Mouse (Mus musculus) gastrocnemius, postnatal 25 days (tissue): ENCODE results near the gene Fgf2. TPM values are rescaled to one million over a fixed set of nuclear protein-coding genes. Genes with fewer than 3 reads are reported as not detected.
A peak's percentile ranks its signal among the peaks of the same experiment; 100 is the strongest.

Experiments
- DNase-seq: peaks from one replicate; pipeline ENCODE4 v3.0.0; 2022
- total RNA-seq, 2 experiments: library from RNA; stranded (reverse); gene quantifications; 1 replicate in 1 of 2; 2 replicates in 1 of 2; pipeline ENCODE4 v1.2.3; 2021

Fgf2 gene
- total RNA-seq, 2 experiments from 2014 or later, result 7.4 to 8.9 TPM

DNA sequence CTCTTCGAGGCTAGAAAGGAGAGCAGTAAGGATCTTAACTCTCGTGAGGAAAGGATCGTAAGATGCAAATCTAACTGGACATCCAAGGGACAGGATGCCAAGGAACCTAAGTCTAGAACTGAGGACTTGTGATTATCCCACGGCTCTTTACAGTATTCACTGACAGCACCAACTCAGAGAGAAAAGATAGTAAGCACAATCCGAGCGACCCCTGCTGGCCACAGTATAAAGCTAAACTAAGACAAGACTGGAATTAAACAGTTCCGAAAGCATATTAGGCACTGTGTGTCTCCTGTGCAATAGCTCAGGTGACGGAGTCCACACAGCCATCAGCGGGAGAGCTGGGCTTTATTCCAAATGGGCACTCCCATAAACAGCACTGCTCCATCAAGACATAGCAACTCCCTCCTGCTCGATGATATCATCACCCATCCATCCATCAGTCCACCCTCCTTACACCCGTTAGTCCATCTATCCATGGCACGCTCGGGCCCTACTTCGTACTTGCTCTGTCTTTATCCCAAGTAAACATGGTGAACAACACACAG, 66.3 kb downstream of the Fgf2 start:
- peak; percentile 57 for DNase-seq

DNA sequence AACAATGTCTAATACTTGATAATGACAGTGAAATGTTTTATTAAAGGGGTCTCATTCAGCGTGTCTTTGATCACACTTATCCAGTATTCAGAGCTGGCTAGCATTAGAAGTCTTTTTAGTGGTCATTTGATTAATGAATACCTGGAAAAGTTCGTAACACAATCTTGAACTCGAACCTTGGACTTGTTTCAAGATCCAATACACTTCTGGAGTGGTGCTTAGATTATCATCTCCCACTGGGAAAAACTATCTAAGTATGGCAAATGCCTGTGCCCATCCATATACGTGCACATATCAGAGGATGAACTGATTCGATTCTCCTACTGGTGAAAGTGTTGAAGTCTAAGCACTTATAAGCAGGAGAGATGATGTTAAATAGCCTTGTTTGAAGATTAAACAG, 70.2 kb downstream of the Fgf2 start:
- DNase-seq, result no peak

DNA sequence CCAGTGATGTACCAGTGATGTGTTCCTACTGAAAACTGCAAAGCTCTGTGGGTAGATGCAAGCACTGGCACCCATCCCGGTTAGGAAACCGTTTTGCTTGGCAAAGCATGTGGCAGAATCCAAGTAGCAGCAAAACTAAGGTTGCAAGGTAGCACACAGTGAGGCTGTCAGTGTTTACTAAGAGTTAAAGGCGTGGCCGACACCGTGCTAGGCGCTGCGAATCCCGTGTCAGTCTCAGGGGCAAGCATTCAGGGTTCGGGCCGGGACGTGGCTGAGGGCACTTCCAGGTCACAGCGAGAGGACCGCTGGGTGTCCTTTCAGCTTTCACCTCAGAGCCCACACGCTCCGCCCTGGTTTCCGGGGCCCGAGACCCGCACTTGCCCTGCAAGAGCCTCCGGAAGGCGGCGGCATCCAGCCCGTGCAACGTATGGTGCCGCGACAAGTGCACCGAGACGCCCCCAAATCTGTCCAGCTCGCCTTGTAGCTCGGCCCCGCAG, 70.9 kb downstream of the Fgf2 start:
- DNase-seq, result no peak

DNA sequence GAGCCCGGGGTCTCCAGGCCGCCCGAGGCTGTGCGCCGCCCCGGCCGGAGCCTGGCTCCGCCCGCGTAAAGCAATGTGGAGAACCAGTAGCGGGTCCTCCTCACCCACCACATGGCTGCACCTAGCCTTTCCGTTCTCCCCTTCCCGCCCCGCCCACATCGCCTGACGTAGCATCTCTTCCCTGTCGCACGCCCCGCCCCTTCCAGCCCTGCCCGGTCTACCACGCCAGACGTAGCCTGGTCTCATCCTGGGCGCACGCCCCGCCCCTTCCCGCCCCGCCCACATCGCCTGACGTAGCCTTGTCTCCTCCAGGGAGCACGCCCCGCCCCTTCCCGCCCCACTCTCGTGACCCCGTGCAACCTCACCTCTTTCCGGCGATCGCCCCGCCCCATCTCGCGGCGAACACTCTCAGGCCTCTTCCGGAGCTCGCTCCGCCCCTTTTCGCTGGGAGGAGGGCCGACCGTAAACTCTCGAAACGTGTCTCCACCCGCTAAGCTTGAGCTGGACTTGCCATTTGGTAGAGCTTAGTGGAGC, 71.4 kb downstream of the Fgf2 start, which contains the start of gene Spata5:
Spata5 (plus strand) TSS at position 439 of the 534 bp plus-strand sequence.
- DNase-seq, result peak; percentile 99

DNA sequence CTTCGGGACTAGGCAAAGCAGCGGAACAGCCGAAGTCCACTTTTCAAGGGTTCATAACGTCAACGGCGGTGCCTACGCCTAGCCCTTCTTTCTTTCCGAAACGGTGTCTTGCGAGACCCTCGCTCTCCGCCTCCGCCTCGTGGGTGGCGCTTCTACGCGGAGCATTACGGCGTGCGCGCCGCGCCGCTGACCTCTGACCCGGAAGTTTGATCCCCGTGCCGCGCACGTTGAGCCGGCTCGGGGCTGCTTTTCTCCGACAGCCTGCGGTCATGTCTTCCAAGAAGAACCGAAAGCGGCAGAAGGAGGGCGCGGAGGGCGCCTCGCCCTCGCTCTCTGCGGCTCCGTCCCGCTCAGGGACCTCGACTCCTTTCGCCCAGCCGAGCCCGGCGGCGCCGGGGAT, 71.9 kb downstream of the Fgf2 start, which contains the start of gene Nudt6:
Nudt6 (minus strand) TSS at position 140 of the 400 bp plus-strand sequence.
- DNase-seq, result peak; percentile 85

DNA sequence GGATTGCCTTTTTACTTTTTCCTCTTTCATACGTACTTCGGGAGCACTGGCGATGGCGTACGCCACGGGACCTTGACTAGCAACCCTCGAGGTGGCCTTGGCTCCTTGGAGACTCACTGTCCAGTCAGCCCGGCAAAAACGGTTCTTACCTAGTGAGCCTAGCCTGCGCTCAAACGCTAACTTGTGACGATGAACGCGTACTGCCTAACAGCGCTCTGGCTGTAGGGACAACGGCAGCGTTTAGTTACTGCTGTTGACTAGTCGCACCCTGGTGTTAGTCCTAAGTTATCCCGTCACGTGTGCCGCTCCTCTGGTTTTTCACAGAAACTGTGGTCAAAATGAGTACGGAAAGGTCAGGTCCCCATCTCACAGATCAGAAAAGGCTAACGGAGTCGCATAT, 72.5 kb downstream of the Fgf2 start:
- DNase-seq, result no peak

DNA sequence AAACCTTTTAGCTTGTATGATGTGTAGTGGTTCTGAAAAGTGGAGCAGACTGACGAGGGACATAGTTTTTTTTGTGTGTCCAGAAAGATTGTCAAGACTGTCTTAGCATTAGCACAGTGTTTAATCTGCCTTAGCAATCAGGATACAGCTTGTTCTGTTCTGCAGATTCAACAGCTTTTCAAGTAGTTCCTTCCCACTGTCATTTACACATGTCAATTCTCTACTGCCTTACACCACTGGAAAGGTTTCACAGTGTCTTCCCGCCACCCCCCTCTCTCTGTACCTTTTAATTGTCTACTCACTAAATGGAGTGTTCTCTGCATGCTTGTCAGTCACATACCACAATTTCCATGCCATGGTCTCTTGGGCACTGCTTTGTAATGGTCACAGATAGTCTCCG, 73.0 kb downstream of the Fgf2 start:
- no peak for DNase-seq

DNA sequence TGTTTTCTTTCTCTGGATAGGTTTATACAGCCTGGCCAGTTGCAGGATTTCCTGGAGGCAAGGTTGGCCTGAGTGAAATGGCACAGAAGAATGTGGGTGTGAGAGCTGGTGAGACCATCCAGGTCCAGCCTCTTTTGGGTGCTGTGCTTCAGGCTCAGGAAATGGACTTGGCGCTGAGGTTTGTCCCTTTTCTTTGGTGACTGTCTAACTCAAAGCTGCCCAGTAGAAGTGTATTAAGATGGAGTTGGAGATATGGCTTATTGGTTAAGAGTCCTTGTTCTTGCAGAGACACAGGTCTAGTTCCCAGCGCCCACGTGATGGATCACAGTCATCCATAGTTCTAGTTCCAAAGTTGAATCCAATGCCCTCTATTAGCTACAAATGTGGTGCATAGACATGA, 77.9 kb downstream of the Fgf2 start:
- no peak for DNase-seq

DNA sequence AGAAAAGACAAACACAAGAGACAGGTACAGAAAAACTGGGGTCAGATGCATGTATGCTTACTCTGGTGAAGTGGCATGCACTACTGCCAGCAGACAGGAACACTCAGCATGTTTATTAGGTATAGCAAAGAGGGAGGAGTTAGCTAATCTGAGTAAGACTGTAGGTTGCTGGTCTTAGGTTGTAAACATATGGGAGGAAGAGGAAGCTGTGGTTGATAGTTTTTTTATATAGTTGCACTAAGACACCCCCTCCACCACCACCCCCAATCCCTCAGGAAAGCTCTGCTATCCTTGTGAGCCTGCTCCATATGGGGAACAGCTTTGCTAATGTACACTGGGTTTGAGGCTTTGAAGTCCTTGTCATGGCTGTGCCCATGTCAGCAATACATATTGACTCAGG, 82.2 kb downstream of the Fgf2 start:
- no peak for DNase-seq

DNA sequence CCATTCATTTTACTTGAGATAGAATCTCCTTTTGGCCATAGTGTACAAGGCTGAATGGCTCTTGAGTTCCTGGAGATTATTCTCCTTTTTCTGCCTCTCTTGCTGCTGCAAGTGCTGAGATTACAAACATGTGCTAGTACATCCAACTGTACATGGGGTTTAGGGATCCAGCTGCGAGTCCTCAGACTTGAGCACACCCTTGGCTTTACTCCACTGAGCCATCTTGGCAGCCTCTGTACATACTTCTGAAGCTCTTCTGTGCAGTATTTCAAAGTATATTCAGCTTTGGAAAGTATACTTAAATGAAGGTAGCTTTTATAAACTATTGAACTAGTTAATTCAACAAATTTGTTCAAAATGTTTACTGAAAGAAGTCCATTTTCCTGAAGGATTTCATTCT, 91.6 kb downstream of the Fgf2 start:
- DNase-seq, result no peak

DNA sequence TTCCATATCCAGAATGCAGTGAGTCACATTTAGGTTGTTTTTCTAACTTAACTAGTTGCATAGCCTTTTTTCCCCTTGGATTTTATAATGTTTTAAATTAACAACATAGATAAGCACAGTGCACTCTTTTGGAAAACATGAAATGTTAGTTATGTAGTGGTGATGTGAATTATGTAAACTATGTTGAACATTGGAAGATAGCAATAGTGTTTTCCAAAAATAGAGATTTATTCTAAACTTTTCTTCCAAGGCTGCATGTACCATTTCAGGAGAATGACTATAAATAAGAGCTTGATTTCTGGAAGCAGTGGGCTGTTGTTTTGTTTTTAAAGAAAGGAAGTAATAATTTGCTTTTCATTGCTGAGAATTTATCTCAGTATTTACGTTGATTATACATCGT, 95.3 kb downstream of the Fgf2 start:
- no peak for DNase-seq

DNA sequence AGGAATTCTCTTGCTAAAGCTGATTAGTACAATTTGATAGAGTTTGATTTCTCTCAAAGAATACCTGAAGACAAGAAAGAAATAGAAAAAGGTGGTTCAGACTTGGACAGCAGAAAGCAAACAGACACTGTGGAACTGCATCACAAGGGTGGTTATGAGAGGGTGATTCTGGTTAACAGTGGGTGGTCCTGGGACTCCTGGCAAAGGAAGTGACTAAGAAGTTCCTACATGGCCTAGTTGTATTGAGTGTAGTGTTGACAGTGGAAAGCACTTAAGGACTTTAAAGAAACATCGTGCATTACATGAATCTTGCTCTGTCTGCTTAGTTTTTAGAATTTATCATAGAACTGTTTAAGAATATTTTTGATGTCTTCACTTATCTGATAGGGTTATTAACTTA, 107.8 kb downstream of the Fgf2 start:
- no peak for DNase-seq

Other genes with a start within 250 kb of the Fgf2 start
- gene Il2, start 222.4 kb upstream of the Fgf2 start, total RNA-seq, result not detected
- gene Il21, start 115.7 kb upstream of the Fgf2 start, total RNA-seq, result not detected
- gene Bbs12, start 35.8 kb upstream of the Fgf2 start, total RNA-seq, result under 1 TPM; 0.43 to 0.51 TPM
- gene Cetn4, start 35.6 kb upstream of the Fgf2 start, total RNA-seq, result under 1 TPM; 0.35 to 0.43 TPM
- gene Spata5, start 71.5 kb downstream of the Fgf2 start, total RNA-seq, result 10 to 100 TPM in 1 of 2 experiments, 1 to 10 TPM in 1; 7.7 to 10.0 TPM
- 10 to 100 TPM; 23.7 to 24.3 TPM for gene Nudt6, start 71.9 kb downstream of the Fgf2 start, total RNA-seq